Mouse (Mus musculus) frontal cortex, postnatal 25 days (tissue): ENCODE results near the gene Stt3b.

Experiments
- DNase-seq, 2 experiments: peaks; one replicate each; pipeline ENCODE4 v3.0.0; 2022; ENCODE audit warnings: low spot score in 2 of 2

Stt3b gene

GRCm38 (mm10) chr9:115271556-115271955 lies 38.7 kb downstream of the Stt3b start:
- no peak for DNase-seq

- DNase-seq, result no peak
These were observed 48.3 kb downstream of the Stt3b start for GRCm38 (mm10) chr9:115261896-115262295.

GRCm38 (mm10) chr9:115261456-115261855 lies 48.8 kb downstream of the Stt3b start:
- no peak for DNase-seq

GRCm38 (mm10) chr9:115260464-115260863 lies 49.8 kb downstream of the Stt3b start:
- no peak for DNase-seq

- DNase-seq, result no peak
These were observed 50.4 kb downstream of the Stt3b start for GRCm38 (mm10) chr9:115259866-115260265.

GRCm38 (mm10) chr9:115257733-115258286 lies 52.4 kb downstream of the Stt3b start:
- no peak for DNase-seq

- no peak for DNase-seq
These were observed 61.1 kb downstream of the Stt3b start for GRCm38 (mm10) chr9:115249145-115249544.

- DNase-seq, result no peak
These were observed 65.1 kb downstream of the Stt3b start for GRCm38 (mm10) chr9:115245092-115245491.

GRCm38 (mm10) chr9:115243630-115244029 lies 66.6 kb downstream of the Stt3b start:
- DNase-seq, result no peak

- DNase-seq, result no peak
These were observed 70.4 kb downstream of the Stt3b start for GRCm38 (mm10) chr9:115239861-115240260.

GRCm38 (mm10) chr9:115237943-115238342 lies 72.3 kb downstream of the Stt3b start:
- no peak for DNase-seq

GRCm38 (mm10) chr9:115236352-115236841 lies 73.8 kb downstream of the Stt3b start:
- no peak for DNase-seq

GRCm38 (mm10) chr9:115234561-115234960 lies 75.7 kb downstream of the Stt3b start:
- DNase-seq, result no peak

GRCm38 (mm10) chr9:115233721-115234120 lies 76.5 kb downstream of the Stt3b start:
- DNase-seq, result no peak

GRCm38 (mm10) chr9:115231476-115231875 lies 78.7 kb downstream of the Stt3b start:
- DNase-seq, result no peak

GRCm38 (mm10) chr9:115230141-115230540 lies 80.1 kb downstream of the Stt3b start:
- no peak for DNase-seq

- DNase-seq, result no peak
These were observed 80.5 kb downstream of the Stt3b start for GRCm38 (mm10) chr9:115229676-115230075.

GRCm38 (mm10) chr9:115229145-115229544 lies 81.1 kb downstream of the Stt3b start:
- no peak for DNase-seq

GRCm38 (mm10) chr9:115224744-115225354 lies 85.4 kb downstream of the Stt3b start:
- no peak for DNase-seq

GRCm38 (mm10) chr9:115221265-115221664 lies 89.0 kb downstream of the Stt3b start:
- no peak for DNase-seq

GRCm38 (mm10) chr9:115220466-115220865 lies 89.8 kb downstream of the Stt3b start:
- no peak for DNase-seq

- DNase-seq, result no peak
These were observed 92.2 kb downstream of the Stt3b start for GRCm38 (mm10) chr9:115217984-115218383.

- no peak for DNase-seq
These were observed 94.2 kb downstream of the Stt3b start for GRCm38 (mm10) chr9:115215830-115216701.
